Mouse (Mus musculus) intestine, embryonic 16.5 days (tissue): Measurements from ENCODE around the gene Tmem30b. TPM values are rescaled to one million over a fixed set of nuclear protein-coding genes. Genes with fewer than 3 reads are reported as not detected.

Experiments
- ATAC-seq: fragments of 200-750 bp; cut with Nextera tagmentation; 2 replicates; pipeline ENCODE4 v1.8.0; 2017; ENCODE audit warnings: moderate TSS enrichment, moderate library complexity
- H3K27ac ChIP-seq: fragments of 300-500 bp; sonication (generic); 2 replicates; pipeline ENCODE4 v1.5.1; 2014; ENCODE audit warnings: mild to moderate bottlenecking, low read length
- H3K27me3 ChIP-seq: fragments of 300-500 bp; sonication (generic); replicated peaks from 2 replicates; pipeline ENCODE4 v1.6.1; 2014; ENCODE audit warnings: low read length, control low read depth, mixed read lengths; ENCODE audit not compliant: control insufficient read depth, insufficient read depth
- H3K36me3 ChIP-seq: fragments of 300-500 bp; sonication (generic); 2 replicates; pipeline ENCODE4 v1.6.1; 2014; ENCODE audit warnings: low read length, control low read depth; ENCODE audit not compliant: control insufficient read depth, insufficient read depth
- H3K4me1 ChIP-seq: fragments of 300-500 bp; sonication (generic); 2 replicates; pipeline ENCODE4 v1.6.1; 2014; ENCODE audit warnings: low read length, control low read depth, mixed read lengths; ENCODE audit not compliant: control insufficient read depth, insufficient read depth
- H3K4me2 ChIP-seq: fragments of 300-500 bp; sonication (generic); 2 replicates; pipeline ENCODE4 v1.6.1; 2014; ENCODE audit warnings: low read depth, low read length, control low read depth
- H3K4me3 ChIP-seq: fragments of 300-500 bp; sonication (generic); 2 replicates; pipeline ENCODE4 v1.5.1; 2014; ENCODE audit warnings: mild to moderate bottlenecking, low read length
- H3K9ac ChIP-seq: fragments of 300-500 bp; sonication (generic); 2 replicates; pipeline ENCODE4 v1.6.1; 2014; ENCODE audit warnings: low read depth, low read length
- H3K9me3 ChIP-seq: fragments of 300-500 bp; sonication (generic); 2 replicates; pipeline ENCODE4 v1.6.1; 2016; ENCODE audit warnings: low read length, control low read depth; ENCODE audit not compliant: control insufficient read depth
- WGBS: fragments of 180-500 bp; shearing (Covaris S2); extraction: QIAGEN DNeasy Blood & Tissue Kit; methylation state at CpG from one replicate; pipeline ENCODE4 v1.1.7; 2014; 5-methylcytosine and 5-hydroxymethylcytosine counted together
- polyA plus RNA-seq: library from polyadenylated mRNA; unstranded; fragments of >200 nt; fragmentation: Nextera tagmentation; extraction: Ambion mirVana; gene quantifications from 2 replicates; pipeline ENCODE4 v1.2.1, GENCODE M21; 2015

Gene Tmem30b
- polyA plus RNA-seq: 82.9 and 91.2 TPM in 2 replicates

- 3% methylated on average over 39 of the region's 61 CpGs for WGBS
Measured at GRCm38 (mm10) chr12:73546086-73546711, at the start of gene Tmem30b. Gene Tmem30b, minus strand, starts transcription at chr12:73546392.

GRCm38 (mm10) chr12:73595226-73595625 is 49.0 kb upstream of the Tmem30b start:
- H3K4me2 ChIP-seq: no peak overlapping the region
- H3K9ac ChIP-seq: no peak overlapping the region
- no peaks in the 10 kb centered on the region for H3K27me3 ChIP-seq
- H3K36me3 ChIP-seq: no peaks in the 10 kb centered on the region
- H3K27ac ChIP-seq: no peak overlapping the region
- H3K9me3 ChIP-seq: no peaks in the 10 kb centered on the region
- H3K4me3 ChIP-seq: no peak overlapping the region
- 70% methylated on average over 8 of the region's 8 CpGs for WGBS
- no peak for ATAC-seq
- no peaks in the 10 kb centered on the region for H3K4me1 ChIP-seq

More at GRCm38 (mm10) chr12:73546086-73546711, at the start of gene Tmem30b:
- peaks cover 28% of the 10 kb centered on the region for H3K27me3 ChIP-seq
- no peaks in the 10 kb centered on the region for H3K36me3 ChIP-seq
- H3K9me3 ChIP-seq: no peaks in the 10 kb centered on the region
- H3K9ac ChIP-seq: peak within 1 kb of the TSS; percentile 78
- peak; percentile 93 for ATAC-seq
- peaks cover 13% of the 10 kb centered on the region; the same call in 1 of the 2 replicates for H3K4me1 ChIP-seq
- H3K4me2 ChIP-seq: peak within 1 kb of the TSS; percentile 62
- H3K4me3 ChIP-seq: peak within 1 kb of the TSS; percentile 63
- peak within 1 kb of the TSS; percentile 94 for H3K27ac ChIP-seq

- Histone ChIP-seq H3K4me3 (no peak overlapping the region), H3K27ac (no peak overlapping the region), H3K9ac (no peak overlapping the region), H3K36me3 (no peaks in the 10 kb centered on the region), H3K4me1 (no peaks in the 10 kb centered on the region), H3K9me3 (no peaks in the 10 kb centered on the region), H3K4me2 (no peak overlapping the region), H3K27me3 (no peaks in the 10 kb centered on the region)
- WGBS: 68% methylated on average over 9 of the region's 9 CpGs
- ATAC-seq: no peak
Measured at GRCm38 (mm10) chr12:73594177-73594745, 48.1 kb upstream of the Tmem30b start.

GRCm38 (mm10) chr12:73593021-73593798 is 47.0 kb upstream of the Tmem30b start:
- H3K4me2 ChIP-seq: no peak overlapping the region
- no peak overlapping the region for H3K27ac ChIP-seq
- 81% methylated on average over 12 of the region's 12 CpGs for WGBS
- H3K36me3 ChIP-seq: no peaks in the 10 kb centered on the region
- no peaks in the 10 kb centered on the region for H3K27me3 ChIP-seq
- H3K9me3 ChIP-seq: no peaks in the 10 kb centered on the region
- H3K4me3 ChIP-seq: no peak overlapping the region
- no peaks in the 10 kb centered on the region for H3K4me1 ChIP-seq
- no peak overlapping the region for H3K9ac ChIP-seq
- ATAC-seq: no peak

- Histone ChIP-seq H3K27me3 (no peaks in the 10 kb centered on the region), H3K4me2 (no peak overlapping the region), H3K4me3 (no peak overlapping the region), H3K9me3 (no peaks in the 10 kb centered on the region), H3K9ac (no peak overlapping the region), H3K4me1 (no peaks in the 10 kb centered on the region), H3K27ac (no peak overlapping the region), H3K36me3 (no peaks in the 10 kb centered on the region)
- 71% methylated on average over 8 of the region's 11 CpGs for WGBS
- ATAC-seq: no peak
Measured at GRCm38 (mm10) chr12:73591625-73592024, 45.4 kb upstream of the Tmem30b start.

GRCm38 (mm10) chr12:73590627-73591276 is 44.6 kb upstream of the Tmem30b start:
- Histone ChIP-seq H3K9me3 (no peaks in the 10 kb centered on the region), H3K27me3 (peaks cover 5% of the 10 kb centered on the region; the same call in 1 of the 2 replicates), H3K4me2 (no peak overlapping the region), H3K4me3 (no peak overlapping the region), H3K27ac (no peak overlapping the region), H3K9ac (no peak overlapping the region), H3K4me1 (peaks cover 5% of the 10 kb centered on the region), H3K36me3 (no peaks in the 10 kb centered on the region)
- 77% methylated on average over 15 of the region's 15 CpGs for WGBS
- no peak for ATAC-seq

GRCm38 (mm10) chr12:73587262-73587661 is 41.1 kb upstream of the Tmem30b start:
- no peak for ATAC-seq
- WGBS: 46% methylated on average over 3 of the region's 3 CpGs
- Histone ChIP-seq H3K4me3 (no peak overlapping the region), H3K27me3 (peaks cover 6% of the 10 kb centered on the region; the same call in 1 of the 2 replicates), H3K9me3 (no peaks in the 10 kb centered on the region), H3K4me2 (no peak overlapping the region), H3K9ac (no peak overlapping the region), H3K4me1 (peaks cover 10% of the 10 kb centered on the region), H3K27ac (no peak overlapping the region), H3K36me3 (no peaks in the 10 kb centered on the region)

- WGBS: 2% methylated on average over 7 of the region's 7 CpGs
- peak overlapping the region; percentile 97 for H3K4me2 ChIP-seq
- H3K9ac ChIP-seq: peak overlapping the region; percentile 93
- peaks cover 6% of the 10 kb centered on the region; the same call in 1 of the 2 replicates for H3K27me3 ChIP-seq
- no peak overlapping the region for H3K27ac ChIP-seq
- H3K4me3 ChIP-seq: peak overlapping the region; percentile 82
- no peaks in the 10 kb centered on the region for H3K36me3 ChIP-seq
- no peaks in the 10 kb centered on the region for H3K9me3 ChIP-seq
- H3K4me1 ChIP-seq: peaks cover 10% of the 10 kb centered on the region
- no peak for ATAC-seq
Measured at GRCm38 (mm10) chr12:73585850-73586249, 39.7 kb upstream of the Tmem30b start.

- Histone ChIP-seq H3K4me2 (peak overlapping the region; percentile 97), H3K9ac (peak overlapping the region; percentile 93), H3K4me3 (peak overlapping the region; percentile 82), H3K27me3 (peaks cover 6% of the 10 kb centered on the region; the same call in 1 of the 2 replicates), H3K9me3 (no peaks in the 10 kb centered on the region), H3K4me1 (peaks cover 10% of the 10 kb centered on the region), H3K27ac (peak overlapping the region; percentile 80), H3K36me3 (no peaks in the 10 kb centered on the region)
- ATAC-seq: peak; percentile 30
- WGBS: under 1% methylated on average over 33 of the region's 33 CpGs
Measured at GRCm38 (mm10) chr12:73585241-73585801, 39.1 kb upstream of the Tmem30b start.
